Mouse (Mus musculus) limb, embryonic 14.5 days (tissue): ENCODE measurements around the gene Dusp1. TPM values are rescaled to one million over a fixed set of nuclear protein-coding genes. Genes with fewer than 3 reads are reported as not detected.

Experiments used
- ATAC-seq: fragments of 200-750 bp; cut with Nextera tagmentation; 2 replicates; pipeline ENCODE4 v1.8.0; 2017; ENCODE audit warnings: low read depth, moderate number of reproducible peaks, moderate TSS enrichment; ENCODE audit not compliant: low FRiP score
- DNase-seq: peaks from one replicate; pipeline ENCODE4 v3.0.0-alpha.2; 2015; ENCODE audit warnings: low spot score
- H3K27ac ChIP-seq: fragments of 300-500 bp; sonication (generic); replicated peaks from 2 replicates; pipeline ENCODE4 v1.5.1; 2014; ENCODE audit warnings: low read depth, mild to moderate bottlenecking, low read length, moderate library complexity, mixed read lengths
- H3K27me3 ChIP-seq: fragments of 300-500 bp; sonication (generic); 2 replicates; pipeline ENCODE4 v1.6.1; 2014; ENCODE audit warnings: low read length, mixed read lengths; ENCODE audit not compliant: control insufficient read depth, insufficient read depth
- H3K36me3 ChIP-seq: fragments of 300-500 bp; sonication (generic); 2 replicates; pipeline ENCODE4 v1.6.1; 2014; ENCODE audit warnings: mild to moderate bottlenecking, low read length, moderate library complexity, mixed read lengths; ENCODE audit not compliant: control insufficient read depth, insufficient read depth
- H3K4me1 ChIP-seq: fragments of 300-500 bp; sonication (generic); 2 replicates; pipeline ENCODE4 v1.6.1; 2014; ENCODE audit warnings: antibody characterized with exemption, low read length, mixed read lengths; ENCODE audit not compliant: control insufficient read depth, insufficient read depth
- H3K4me2 ChIP-seq: fragments of 300-500 bp; sonication (generic); replicated peaks from 2 replicates; pipeline ENCODE4 v1.6.1; 2014; ENCODE audit warnings: low read depth, mild to moderate bottlenecking, low read length, moderate library complexity; ENCODE audit not compliant: severe bottlenecking
- H3K4me3 ChIP-seq: fragments of 300-500 bp; sonication (generic); replicated peaks from 2 replicates; pipeline ENCODE4 v1.5.1; 2014; ENCODE audit warnings: low read length
- H3K9ac ChIP-seq: fragments of 300-500 bp; sonication (generic); 2 replicates; pipeline ENCODE4 v1.6.1; 2014; ENCODE audit warnings: mild to moderate bottlenecking, low read depth, low read length, moderate library complexity; ENCODE audit not compliant: severe bottlenecking
- H3K9me3 ChIP-seq: fragments of 300-500 bp; sonication (generic); 2 replicates; pipeline ENCODE4 v1.6.1; 2016; ENCODE audit warnings: low read length; ENCODE audit not compliant: control insufficient read depth
- POLR2A ChIP-seq: fragments of 200-500 bp; IDR thresholded peaks from 2 replicates; pipeline ENCODE4 v1.8.0; 2012; ENCODE audit warnings: inconsistent platforms, mild to moderate bottlenecking, moderate library complexity, borderline replicate concordance; ENCODE audit not compliant: insufficient read depth, insufficient read length; ENCODE audit errors: extremely low read depth
- WGBS: fragments of 180-500 bp; shearing (Covaris S2); extraction: QIAGEN DNeasy Blood & Tissue Kit; methylation state at CpG from one replicate; pipeline ENCODE4 v1.1.7; 2014; 5-methylcytosine and 5-hydroxymethylcytosine counted together
- polyA plus RNA-seq, 2 experiments: library from polyadenylated mRNA; depleted of rRNA in 1 of 2; stranded (reverse) in 1 of 2; unstranded in 1 of 2; fragments of >200 nt; fragmentation: Nextera tagmentation in 1 of 2; extraction: Ambion mirVana in 1 of 2; gene quantifications; 2 replicates each; pipeline versions ENCODE4 v1.2.1 to v1.2.3; 2012 to 2014

Gene Dusp1
- polyA plus RNA-seq, 2 experiments = 27.7 to 29.6 TPM

- TF ChIP-seq POLR2A = no peak
- Histone ChIP-seq H3K4me2 (peak overlapping the region; percentile 48), H3K4me3 (peak overlapping the region; percentile 23), H3K27me3 (no peaks in the 10 kb centered on the region), H3K9me3 (no peaks in the 10 kb centered on the region), H3K9ac (peak overlapping the region; percentile 48; the same call in 1 of the 2 replicates), H3K27ac (peak overlapping the region; percentile 74), H3K4me1 (peaks cover 39% of the 10 kb centered on the region), H3K36me3 (peaks cover 12% of the 10 kb centered on the region)
- WGBS = 6% methylated on average over 20 of the region's 20 CpGs
- peak; percentile 84 for DNase-seq
- ATAC-seq = peak; percentile 75
Observed at GRCm38 (mm10) chr17:26502808-26503671, 58.9 kb downstream of the Dusp1 start.

DNA sequence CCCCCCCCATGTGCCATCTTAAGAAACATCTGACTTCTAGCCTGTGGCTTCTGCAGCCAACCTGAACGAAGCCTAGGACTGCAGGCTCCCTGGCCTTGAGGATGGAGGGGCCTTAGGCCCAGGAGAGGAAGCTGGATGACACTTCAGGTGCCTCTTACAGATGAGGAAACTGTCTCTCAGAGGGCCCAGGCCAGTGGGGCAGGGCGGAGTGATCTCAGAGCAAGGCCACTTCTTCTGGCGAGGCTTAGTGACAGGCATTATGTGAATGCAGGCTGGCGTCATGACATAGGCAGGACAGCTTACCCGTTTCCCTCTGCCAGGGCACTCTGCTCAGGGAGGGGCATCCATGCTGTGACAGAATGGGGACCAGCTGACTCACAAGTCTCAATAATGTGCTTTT, 60.1 kb downstream of the Dusp1 start:
- H3K27ac ChIP-seq = no peak overlapping the region
- no peak for TF ChIP-seq POLR2A
- peaks cover 12% of the 10 kb centered on the region for H3K36me3 ChIP-seq
- 81% methylated on average over 5 of the region's 5 CpGs for WGBS
- no peaks in the 10 kb centered on the region for H3K27me3 ChIP-seq
- ATAC-seq (no peak), DNase-seq (no peak)
- peaks cover 33% of the 10 kb centered on the region for H3K4me1 ChIP-seq
- no peak overlapping the region for H3K4me3 ChIP-seq
- H3K9ac ChIP-seq = no peak overlapping the region
- no peaks in the 10 kb centered on the region for H3K9me3 ChIP-seq
- H3K4me2 ChIP-seq = no peak overlapping the region

DNA sequence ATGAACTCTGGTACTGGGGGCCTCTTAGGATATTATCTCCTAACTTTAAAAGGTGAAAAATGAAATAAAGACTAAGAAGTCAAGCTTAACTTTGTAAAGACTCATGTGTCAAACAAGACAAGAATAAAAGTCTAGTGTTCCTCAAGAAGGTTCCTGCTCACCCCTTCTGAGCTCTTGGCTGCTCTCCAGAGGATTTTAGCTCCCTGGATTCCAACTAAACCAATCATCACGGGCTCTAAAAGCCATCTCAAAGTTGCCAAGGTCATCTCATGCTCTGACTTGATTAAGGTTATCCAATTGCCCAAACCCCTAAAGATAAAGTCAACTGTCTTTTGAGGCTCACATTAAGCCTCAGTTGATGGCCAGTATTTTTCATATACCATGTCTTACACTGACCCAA, 63.3 kb downstream of the Dusp1 start:
- DNase-seq (no peak), ATAC-seq (no peak)
- H3K4me1 ChIP-seq = peaks cover 7% of the 10 kb centered on the region

DNA sequence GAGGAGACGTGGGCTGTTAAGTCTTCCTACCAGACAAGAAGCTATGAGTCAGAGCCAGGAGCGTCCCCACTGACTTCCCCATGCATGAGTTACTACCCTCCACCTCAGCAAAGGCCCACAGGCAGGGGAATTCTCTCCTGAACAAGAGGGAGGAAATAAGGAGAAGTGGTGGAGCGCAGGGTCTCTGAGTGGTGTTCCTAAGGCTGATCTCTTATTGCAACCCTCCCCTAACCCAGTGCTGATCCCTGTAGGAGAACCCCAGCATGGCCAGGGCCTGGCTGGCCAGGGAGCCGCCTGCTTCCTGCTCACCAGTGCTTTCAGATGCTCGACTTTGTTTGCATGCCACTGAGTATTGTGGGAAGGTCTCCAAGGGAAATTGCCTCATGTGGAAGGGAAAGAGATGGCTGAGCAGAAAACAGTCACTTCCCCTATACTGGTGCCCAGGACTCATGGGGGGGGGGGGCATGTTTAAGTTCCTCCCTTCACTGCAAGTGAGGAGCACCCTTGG, 64.5 kb downstream of the Dusp1 start:
- Histone ChIP-seq H3K4me3 (no peak overlapping the region), H3K9me3 (no peaks in the 10 kb centered on the region), H3K4me2 (no peak overlapping the region), H3K36me3 (no peaks in the 10 kb centered on the region), H3K27ac (no peak overlapping the region; the same call in 1 of the 2 replicates), H3K9ac (no peak overlapping the region), H3K4me1 (no peaks in the 10 kb centered on the region), H3K27me3 (no peaks in the 10 kb centered on the region)
- TF ChIP-seq POLR2A = no peak
- 62% methylated on average over 5 of the region's 5 CpGs for WGBS
- ATAC-seq (no peak), DNase-seq (no peak)

More for the DNA sequence above, 63.3 kb downstream of the Dusp1 start:
- Histone ChIP-seq H3K27ac (no peak overlapping the region), H3K36me3 (no peaks in the 10 kb centered on the region), H3K27me3 (no peaks in the 10 kb centered on the region), H3K9ac (no peak overlapping the region), H3K4me3 (no peak overlapping the region), H3K9me3 (no peaks in the 10 kb centered on the region), H3K4me2 (no peak overlapping the region)
- WGBS = 42% methylated on average over 1 of the region's 1 CpGs
- no peak for TF ChIP-seq POLR2A

DNA sequence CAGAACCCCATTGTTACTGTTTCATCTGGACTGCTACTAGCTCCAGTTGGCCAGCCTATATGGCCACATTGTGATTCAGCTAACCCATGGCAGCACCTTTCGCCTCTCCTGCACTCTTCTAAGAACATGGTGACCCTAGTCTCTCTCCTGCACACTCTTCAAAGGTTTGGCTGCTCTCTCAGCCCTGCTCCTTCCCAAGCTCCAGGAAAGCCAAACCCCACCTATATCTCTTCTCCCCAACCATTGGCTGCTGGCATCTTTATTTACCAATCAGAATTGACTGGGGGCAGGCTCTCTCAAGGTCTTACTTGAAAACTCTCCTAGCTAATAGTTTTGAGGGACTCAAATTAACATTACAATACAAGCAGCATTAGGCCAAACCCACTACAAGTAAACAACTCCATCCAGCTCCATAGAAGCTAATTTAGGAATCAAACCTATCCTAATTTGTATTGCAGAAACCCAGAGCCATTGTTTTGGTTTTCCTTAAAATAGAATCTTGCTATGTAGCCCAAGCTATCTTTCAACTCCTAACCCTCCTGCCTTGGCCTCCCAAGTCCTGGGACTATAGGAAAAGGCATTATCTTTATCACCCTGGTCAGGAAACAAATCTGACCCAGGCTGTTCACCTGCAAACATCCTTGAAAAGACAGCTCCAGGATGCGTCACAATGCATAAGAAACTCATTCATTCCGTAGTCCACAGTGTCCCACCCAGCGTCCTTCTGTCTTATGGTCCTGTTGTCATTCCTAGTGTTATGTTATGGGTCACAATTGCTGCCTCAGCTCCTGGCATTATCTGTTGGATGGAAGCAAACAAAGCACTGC, 67.1 kb downstream of the Dusp1 start:
- no peak for ATAC-seq
- Histone ChIP-seq H3K4me1 (no peaks in the 10 kb centered on the region), H3K27me3 (no peaks in the 10 kb centered on the region), H3K9me3 (no peaks in the 10 kb centered on the region), H3K4me2 (no peak overlapping the region), H3K27ac (no peak overlapping the region), H3K9ac (no peak overlapping the region), H3K4me3 (no peak overlapping the region), H3K36me3 (no peaks in the 10 kb centered on the region)
- DNase-seq = no peak
- 80% methylated on average over 4 of the region's 4 CpGs for WGBS
- no peak for TF ChIP-seq POLR2A
